Mouse (Mus musculus): ENCODE data around the gene Olfr806.

Olfr806 gene

GRCm38 (mm10) chr10:129741821-129742220 lies at the start of gene Olfr806:
Gene Olfr806 (minus strand): TSS chr10:129741921.
- no peak for DNase-seq (ENCODE audit: low read depth, low spot score)

DNA sequence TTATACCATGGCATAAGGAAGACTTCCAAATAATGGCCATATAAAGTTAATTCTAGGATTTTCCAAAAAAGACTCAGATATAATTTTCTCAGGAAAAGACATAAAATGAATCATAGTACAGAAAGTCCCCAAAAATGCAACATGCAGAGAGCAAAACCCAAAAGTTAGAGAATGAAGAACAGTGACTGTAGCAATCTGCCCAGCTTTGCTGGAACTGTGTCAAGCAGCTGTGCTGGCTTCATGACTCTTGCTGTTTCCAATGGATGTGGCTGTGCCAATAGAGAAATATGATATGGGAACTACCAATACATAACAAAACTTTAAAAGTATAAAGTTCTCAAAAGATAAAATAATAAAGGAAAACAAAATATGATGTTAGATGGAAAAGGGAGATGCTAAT lies 36.4 kb upstream of the Olfr806 start:
- DNase-seq (ENCODE audit: low read depth, low spot score) = no peak

DNA sequence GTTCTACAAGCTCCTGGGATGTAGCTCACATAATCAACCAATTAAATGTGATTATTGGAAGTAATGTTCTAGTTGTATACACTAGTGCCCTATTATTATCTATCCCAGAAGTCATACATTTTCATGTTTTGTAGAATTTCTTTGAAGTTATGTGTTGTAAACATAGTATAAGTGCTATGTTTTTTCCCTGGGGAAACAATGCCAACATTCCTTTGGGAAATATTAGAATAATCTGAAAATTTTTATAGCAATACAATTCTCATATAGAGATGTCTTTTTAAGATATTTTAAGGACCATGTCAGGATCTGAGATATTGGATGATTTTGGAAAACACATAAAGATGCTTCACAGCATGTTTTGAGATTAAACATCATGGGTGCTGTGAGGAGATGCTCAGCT lies 32.6 kb upstream of the Olfr806 start, which contains the start of gene Olfr809:
TSS of gene Olfr809 (plus strand) at position 301 of the 400 bp plus-strand sequence.
- no peak for DNase-seq (ENCODE audit: low read depth, low spot score)

- no peak for DNase-seq (ENCODE audit: low read depth, low spot score)
These were observed 23.5 kb upstream of the Olfr806 start, which contains the start of gene Olfr808 for GRCm38 (mm10) chr10:129765182-129765581. Gene Olfr808 (plus strand): TSS chr10:129765482.

- no peak for DNase-seq (ENCODE audit: low read depth, low spot score)
These were observed 16.0 kb upstream of the Olfr806 start, which contains the start of gene Olfr807 for GRCm38 (mm10) chr10:129757693-129758092. Gene Olfr807 (minus strand): TSS chr10:129757793.

DNA sequence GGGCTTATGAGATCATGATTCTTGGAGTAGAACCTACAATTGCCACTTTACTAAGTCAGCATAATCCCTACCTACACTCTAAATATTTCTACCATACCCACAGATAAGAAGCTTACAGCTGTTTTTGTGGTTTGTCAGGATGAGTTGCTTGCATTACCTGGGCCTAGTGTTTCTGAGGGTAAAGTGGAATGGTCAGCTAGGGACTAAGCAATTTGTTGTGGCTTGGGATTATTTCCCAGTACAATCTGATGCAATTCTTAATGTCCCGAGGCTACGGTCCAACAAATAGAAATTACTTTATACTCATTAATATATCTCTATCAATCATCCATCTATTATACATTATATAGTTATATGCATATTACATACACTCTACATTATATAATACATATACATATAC lies 12.4 kb downstream of the Olfr806 start, which contains the start of gene Olfr805:
TSS of gene Olfr805 (minus strand) at position 101 of the 400 bp plus-strand sequence.
- no peak for DNase-seq (ENCODE audit: low read depth, low spot score)

- no peak for DNase-seq (ENCODE audit: low read depth, low spot score)
These were observed 38.8 kb downstream of the Olfr806 start, which contains the start of gene Olfr804 for GRCm38 (mm10) chr10:129702910-129703309. Gene Olfr804 (plus strand): TSS chr10:129703210.

GRCm38 (mm10) chr10:129694186-129694585 lies 47.5 kb downstream of the Olfr806 start, which contains the start of gene Olfr803:
Gene Olfr803 (minus strand): TSS chr10:129694286.
- no peak for DNase-seq (ENCODE audit: low read depth, low spot score)

DNA sequence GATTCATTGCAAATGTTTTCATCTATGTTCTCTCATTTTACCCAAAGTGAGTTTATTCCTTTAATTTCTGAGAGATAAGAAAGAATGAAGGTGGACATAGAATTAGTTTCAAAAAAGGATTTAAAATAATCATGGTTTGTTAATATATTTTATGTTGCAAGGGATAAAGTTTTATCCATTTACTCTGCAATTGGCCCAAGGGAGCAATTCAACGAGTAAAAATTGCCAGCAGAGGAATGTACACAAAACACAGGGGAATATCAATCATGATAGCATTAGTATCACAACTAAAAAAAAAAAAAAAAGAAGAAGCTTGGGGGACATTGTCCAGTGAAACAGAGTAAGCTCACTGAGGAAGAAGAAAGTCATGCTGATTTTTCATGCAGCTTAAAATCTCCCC lies 53.7 kb downstream of the Olfr806 start, which contains the start of gene Olfr802:
TSS of gene Olfr802 (minus strand) at position 101 of the 400 bp plus-strand sequence.
- no peak for DNase-seq (ENCODE audit: low read depth, low spot score)

All from CD4-positive, CD25-positive, alpha-beta regulatory T cell, adult 2 months (primary cell).